Mouse (Mus musculus) spleen, adult 12 weeks (tissue): ENCODE data around the gene Gm20388.
"Not testable (repeated sequence)": the region's sequence is repeated elsewhere in the genome, so short reads cannot be mapped to it uniquely, and the experiment has no call there.

Source experiments
- DNase-seq: peaks from one replicate; pipeline ENCODE4 v3.0.0; 2022; ENCODE audit warnings: low spot score

Gm20388 gene

GRCm38 (mm10) chr8:120687786-120688185 is 777.1 kb downstream of the Gm20388 start:
- DNase-seq, result no peak

GRCm38 (mm10) chr8:120688511-120688910 is 777.9 kb downstream of the Gm20388 start:
- DNase-seq, result no peak

DNA sequence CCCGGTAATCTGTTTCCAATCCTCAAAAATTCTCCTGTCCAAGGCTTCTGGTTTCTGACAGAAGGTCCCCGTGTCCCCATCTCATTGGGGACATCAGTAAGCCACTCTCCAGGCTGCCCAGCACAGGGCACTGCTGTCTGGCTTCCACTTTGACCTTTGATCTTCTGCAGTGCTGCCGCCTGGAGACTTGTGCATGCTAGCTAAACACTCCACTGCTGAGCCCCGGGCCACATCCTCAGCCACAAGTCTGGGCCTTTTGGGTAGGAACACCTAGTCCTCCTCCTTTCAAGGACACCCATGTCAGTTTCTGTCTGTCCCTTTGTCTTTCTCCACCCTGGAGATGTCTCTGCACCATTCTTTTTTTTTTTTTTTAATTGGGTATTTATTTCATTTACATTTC is 782.3 kb downstream of the Gm20388 start:
- no peak for DNase-seq

DNA sequence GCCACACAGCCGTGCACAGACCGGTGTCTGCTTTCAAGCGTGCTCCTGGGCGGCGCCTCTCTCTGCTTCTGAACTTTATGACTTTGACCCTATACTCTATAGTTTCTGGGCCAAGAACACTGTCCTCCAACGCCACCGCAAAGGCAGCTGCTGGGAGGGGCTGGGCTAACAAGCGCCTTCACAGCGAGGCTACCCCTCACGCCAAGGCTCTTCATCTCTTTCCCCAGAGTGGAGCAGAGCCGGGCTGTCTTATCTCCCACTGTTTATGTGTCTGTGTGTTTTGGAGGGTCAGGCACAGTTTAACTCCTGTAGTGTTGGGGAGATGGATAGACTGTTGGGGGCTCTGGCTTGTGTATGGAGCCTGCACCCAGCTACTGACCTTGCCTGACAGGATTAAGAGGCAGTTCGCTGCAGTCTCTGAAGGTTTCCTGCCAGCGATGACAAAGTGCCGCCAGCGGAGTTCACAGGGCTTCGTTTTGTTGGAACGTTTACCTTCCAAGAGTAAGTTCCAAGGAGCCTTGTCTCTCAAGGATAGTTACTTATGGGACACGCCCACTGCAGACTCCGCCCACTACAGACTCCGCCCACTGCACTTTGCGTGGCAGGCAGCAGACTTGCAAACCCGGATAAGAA is 783.3 kb downstream of the Gm20388 start:
- DNase-seq, result no peak

- no peak for DNase-seq
Measured at GRCm38 (mm10) chr8:120696401-120697153, 785.9 kb downstream of the Gm20388 start.

DNA sequence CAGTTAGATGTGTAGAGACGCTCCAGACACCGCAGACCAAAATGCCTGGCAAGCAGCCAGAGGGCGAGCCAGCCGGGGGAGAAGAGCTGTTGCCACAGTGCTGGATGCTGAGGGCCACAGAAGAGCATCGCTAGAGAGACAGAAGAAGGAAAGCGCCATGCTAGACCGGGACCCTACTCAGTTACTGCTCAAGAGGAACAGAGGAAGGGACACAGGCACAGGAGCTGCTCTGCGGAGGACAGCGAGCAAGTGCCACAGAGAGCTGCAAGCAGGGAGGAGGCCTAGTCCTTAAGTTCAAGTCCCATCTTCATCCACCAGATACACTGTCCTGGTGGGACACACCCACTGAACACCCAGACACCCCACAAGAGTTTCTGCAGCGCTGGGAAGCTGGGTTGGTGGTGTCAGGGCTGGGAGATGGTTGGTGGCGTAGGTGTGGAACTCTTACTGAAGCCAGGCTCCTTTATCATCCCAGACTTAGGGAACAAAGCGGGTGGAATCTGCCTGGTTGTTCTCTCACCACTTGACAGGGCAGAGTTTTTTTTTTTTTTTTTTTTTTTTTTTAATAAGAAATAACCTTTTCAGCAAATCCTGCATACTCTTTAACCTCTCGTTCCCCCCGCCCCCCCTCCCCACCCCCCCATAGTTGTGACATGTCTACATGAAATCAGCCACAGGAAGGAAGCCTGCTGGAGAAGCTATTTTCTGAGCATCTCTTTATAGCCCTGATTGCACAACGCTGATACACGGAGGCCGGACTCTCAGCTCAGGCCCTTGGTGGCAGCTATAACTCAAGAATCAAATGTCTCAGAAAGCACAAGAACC is 786.7 kb downstream of the Gm20388 start:
- DNase-seq, result no peak

GRCm38 (mm10) chr8:120697979-120698272 is 787.3 kb downstream of the Gm20388 start:
- peak; percentile 27 for DNase-seq

DNA sequence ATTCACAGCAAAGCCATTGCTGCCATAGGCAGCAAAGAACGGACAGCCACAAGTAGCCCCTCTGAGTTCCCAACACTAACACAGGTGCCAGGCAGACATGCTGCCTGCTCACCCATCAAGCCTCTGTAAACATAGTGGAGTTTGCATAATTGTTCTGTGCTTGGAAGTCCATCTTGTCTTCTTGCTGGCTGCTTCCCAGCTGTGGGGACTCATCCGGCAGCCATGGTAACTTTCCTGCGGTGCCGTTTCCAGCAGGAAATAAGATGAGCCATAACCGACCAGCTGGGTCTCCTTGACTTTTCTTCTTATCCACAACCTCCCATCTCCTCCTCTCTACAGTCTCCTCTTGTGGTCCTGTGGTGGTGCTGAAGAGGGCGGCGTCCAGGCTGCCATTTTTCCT is 787.8 kb downstream of the Gm20388 start:
- no peak for DNase-seq

DNA sequence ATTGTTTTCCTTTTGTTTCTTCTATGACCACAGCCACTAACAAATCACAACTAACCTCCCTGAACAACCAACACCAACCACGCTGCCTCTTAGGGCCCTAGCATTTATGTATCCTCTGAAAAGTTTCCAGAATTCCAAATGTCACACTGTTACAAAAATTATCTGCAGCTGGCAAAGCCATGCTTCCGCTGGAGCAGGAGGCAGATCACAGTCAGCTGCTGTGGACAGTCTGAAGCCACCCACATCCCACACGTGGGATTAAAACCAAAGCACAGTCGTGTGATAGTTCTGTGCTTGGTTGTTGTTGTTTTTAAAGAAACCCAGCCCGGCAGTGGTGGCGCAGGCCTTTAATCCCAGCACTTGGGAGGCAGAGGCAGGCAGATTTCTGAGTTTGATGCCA is 788.4 kb downstream of the Gm20388 start:
- no peak for DNase-seq

GRCm38 (mm10) chr8:120699565-120699964 is 788.9 kb downstream of the Gm20388 start:
- DNase-seq, result no peak

GRCm38 (mm10) chr8:120700053-120700452 is 789.4 kb downstream of the Gm20388 start:
- DNase-seq, result no peak

DNA sequence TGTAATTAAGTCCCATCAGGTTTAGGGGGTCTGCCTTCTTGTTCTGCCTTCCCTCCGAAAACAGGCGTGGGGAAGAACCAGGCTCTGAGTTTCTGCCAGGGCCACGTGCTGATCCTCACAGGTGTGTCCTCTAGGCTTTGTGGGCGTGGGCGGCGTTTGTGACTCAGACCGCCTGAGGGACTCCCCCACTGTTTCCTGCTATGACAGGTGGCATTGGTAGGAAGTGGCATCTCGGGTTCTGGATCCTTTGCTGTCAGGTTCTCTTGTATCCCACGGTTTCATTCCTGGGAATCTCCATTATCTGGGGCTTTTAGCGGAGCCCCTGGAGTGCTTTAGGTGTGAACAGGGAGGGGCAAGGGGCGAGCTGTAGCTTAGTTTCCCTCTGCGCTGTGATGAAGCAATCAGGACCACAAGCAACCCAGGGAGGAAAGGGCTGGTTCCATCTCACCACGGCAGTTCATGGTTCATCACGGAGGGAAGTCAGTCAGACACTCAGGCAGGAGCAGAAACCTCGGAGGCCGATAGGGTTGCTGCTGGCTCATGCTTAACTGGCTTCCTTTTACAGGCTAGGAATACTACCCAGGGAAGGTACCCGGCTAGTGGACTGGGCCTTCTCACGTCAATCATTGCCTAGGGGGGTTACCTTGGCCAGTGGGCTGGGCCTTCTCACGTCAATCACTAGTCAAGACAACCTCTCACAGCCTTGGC is 791.3 kb downstream of the Gm20388 start:
- peak; percentile 59 for DNase-seq

- DNase-seq, result no peak
Measured at GRCm38 (mm10) chr8:120704203-120704602, 793.6 kb downstream of the Gm20388 start.

DNA sequence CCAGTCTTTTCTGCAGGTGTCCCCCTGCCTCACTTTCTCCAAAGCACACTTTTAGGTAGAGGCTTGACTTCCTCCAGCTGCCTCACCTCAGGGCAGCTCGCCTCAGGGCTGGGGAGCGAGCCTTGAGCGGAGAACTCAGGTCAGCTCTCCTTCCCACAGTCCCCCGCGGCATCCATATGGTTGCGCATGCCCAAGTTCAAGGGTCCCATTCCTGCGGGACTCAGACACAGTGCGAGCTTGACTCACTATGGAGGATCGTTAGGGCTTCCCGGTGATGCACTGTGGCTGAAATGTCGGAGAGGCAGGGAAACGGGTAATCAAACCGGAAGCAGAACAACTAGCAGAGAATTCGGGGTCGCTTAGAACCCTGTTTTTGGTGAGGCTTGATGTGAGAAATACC is 794.5 kb downstream of the Gm20388 start:
- DNase-seq, result no peak

GRCm38 (mm10) chr8:120706193-120706592 is 795.6 kb downstream of the Gm20388 start:
- no peak for DNase-seq

DNA sequence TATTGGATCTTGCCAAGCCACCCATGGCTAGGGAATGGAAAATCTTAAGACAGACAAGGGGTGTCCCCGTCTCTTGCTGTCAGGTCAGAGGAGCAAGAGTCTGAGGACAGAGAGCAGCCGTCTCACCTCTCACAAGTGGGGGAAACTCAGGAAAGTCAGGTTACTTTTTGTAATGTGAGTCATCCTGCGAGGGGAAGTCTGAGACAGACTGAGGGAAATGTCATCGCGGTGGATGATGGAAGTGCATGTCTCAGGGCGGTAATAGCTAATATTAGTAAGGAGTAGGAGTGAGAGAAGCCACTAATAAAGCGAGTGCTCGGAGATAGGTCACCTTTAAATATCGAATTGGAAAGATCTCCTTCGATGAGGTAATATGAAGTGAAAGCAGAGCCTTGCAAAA is 798.5 kb downstream of the Gm20388 start:
- DNase-seq, result no peak

- DNase-seq, result no peak
Measured at GRCm38 (mm10) chr8:120715200-120715599, 804.6 kb downstream of the Gm20388 start.

DNA sequence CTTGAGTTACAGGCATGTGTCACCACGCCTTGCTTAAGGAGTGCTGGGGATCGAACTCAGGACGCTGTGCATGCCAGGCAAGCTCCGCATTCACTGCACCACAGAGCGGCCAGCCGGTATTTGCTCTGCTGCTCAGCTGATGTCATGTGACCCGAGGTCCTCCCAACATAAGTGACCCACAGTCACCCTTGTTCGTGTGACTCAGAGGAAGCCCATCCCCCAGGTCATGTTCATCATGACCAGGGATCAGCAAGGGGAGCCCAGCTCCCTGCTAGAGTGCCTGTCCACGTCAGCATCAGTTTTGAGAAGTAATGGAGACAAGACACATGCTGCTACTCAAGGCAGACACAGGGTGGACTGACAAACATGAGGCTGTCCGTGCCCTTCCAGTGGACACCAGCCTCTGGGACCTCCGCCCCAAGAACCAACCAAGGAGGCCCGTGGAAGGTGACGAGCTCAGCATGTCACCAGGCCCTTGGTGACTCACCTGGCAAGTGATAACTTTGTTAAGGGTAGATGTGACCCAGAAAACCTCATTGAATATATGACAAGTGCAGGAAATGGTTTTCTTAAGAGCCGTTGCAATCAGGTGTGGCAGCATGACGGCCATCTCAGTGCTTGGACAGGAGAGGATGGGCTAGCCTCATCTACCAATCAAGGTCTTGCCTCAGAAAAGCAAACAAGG is 805.5 kb downstream of the Gm20388 start:
- DNase-seq, result no peak

- DNase-seq, result no peak
Measured at GRCm38 (mm10) chr8:120719586-120720236, 809.1 kb downstream of the Gm20388 start.

GRCm38 (mm10) chr8:120723025-120723424 is 812.4 kb downstream of the Gm20388 start:
- DNase-seq, result no peak

GRCm38 (mm10) chr8:120724096-120724495 is 813.5 kb downstream of the Gm20388 start:
- not testable (repeated sequence) for DNase-seq
